Mouse (Mus musculus) heart, embryonic 14.5 days (tissue): Measurements from ENCODE around the gene Kmt2b. TPM values are rescaled to one million over a fixed set of nuclear protein-coding genes. Genes with fewer than 3 reads are reported as not detected.
A peak's percentile ranks its signal among the peaks of the same experiment; 100 is the strongest.

Experiments used
- ATAC-seq: fragments of 200-750 bp; cut with Nextera tagmentation; 2 replicates; pipeline ENCODE4 v1.8.0; 2017; ENCODE audit warnings: low read depth, moderate TSS enrichment; ENCODE audit not compliant: insufficient number of reproducible peaks, insufficient read depth, low FRiP score
- H3K27ac ChIP-seq, 2 experiments: fragments of 200-500 bp in 1 of 2; fragments of 300-500 bp in 1 of 2; sonication (generic) in 1 of 2; replicated peaks in 1 of 2; 2 replicates each; pipeline ENCODE4 v1.5.1; 2012 to 2014; ENCODE audit warnings: low read depth in 2 of 2, low read length in 2 of 2, control low read depth in 1 of 2, mild to moderate bottlenecking in 1 of 2, mixed read lengths in 1 of 2; ENCODE audit not compliant: control insufficient read depth in 1 of 2, insufficient read depth in 1 of 2
- H3K27me3 ChIP-seq: fragments of 300-500 bp; sonication (generic); 2 replicates; pipeline ENCODE4 v1.6.1; 2014; ENCODE audit warnings: mild to moderate bottlenecking, low read length, control low read depth; ENCODE audit not compliant: control insufficient read depth, insufficient read depth
- H3K36me3 ChIP-seq: fragments of 300-500 bp; sonication (generic); 2 replicates; pipeline ENCODE4 v1.6.1; 2014; ENCODE audit warnings: mild to moderate bottlenecking, control low read depth, low read length, mixed read lengths; ENCODE audit not compliant: control insufficient read depth, insufficient read depth
- H3K4me1 ChIP-seq, 2 experiments: fragments of 200-500 bp in 1 of 2; fragments of 300-500 bp in 1 of 2; sonication (generic) in 1 of 2; 2 replicates each; pipeline ENCODE4 v1.6.1; 2012 to 2014; ENCODE audit warnings: low read length in 2 of 2, control low read depth in 1 of 2, mixed read lengths in 1 of 2; ENCODE audit not compliant: control insufficient read depth in 2 of 2, insufficient read depth in 2 of 2
- H3K4me2 ChIP-seq: fragments of 300-500 bp; sonication (generic); 2 replicates; pipeline ENCODE4 v1.6.1; 2014; ENCODE audit warnings: mild to moderate bottlenecking, low read length
- H3K4me3 ChIP-seq, 2 experiments: fragments of 200-500 bp in 1 of 2; fragments of 300-500 bp in 1 of 2; sonication (generic) in 1 of 2; 2 replicates each; pipeline ENCODE4 v1.5.1; 2012 to 2014; ENCODE audit warnings: low read length in 2 of 2, mild to moderate bottlenecking in 2 of 2, control low read depth in 1 of 2, low read depth in 1 of 2, moderate library complexity in 1 of 2; ENCODE audit not compliant: control insufficient read depth in 1 of 2, insufficient read depth in 1 of 2
- H3K9ac ChIP-seq: fragments of 300-500 bp; sonication (generic); 2 replicates; pipeline ENCODE4 v1.6.1; 2014; ENCODE audit warnings: mild to moderate bottlenecking, low read length
- H3K9me3 ChIP-seq: fragments of 300-500 bp; sonication (generic); 2 replicates; pipeline ENCODE4 v1.6.1; 2016; ENCODE audit warnings: low read length, control low read depth; ENCODE audit not compliant: control insufficient read depth
- WGBS: fragments of 180-500 bp; shearing (Covaris S2); extraction: QIAGEN DNeasy Blood & Tissue Kit; methylation state at CpG from one replicate; pipeline ENCODE4 v1.1.7; 2014; 5-methylcytosine and 5-hydroxymethylcytosine counted together
- polyA plus RNA-seq: library from polyadenylated mRNA; unstranded; fragments of >200 nt; fragmentation: Nextera tagmentation; extraction: Ambion mirVana; gene quantifications from 2 replicates; pipeline ENCODE4 v1.2.1, GENCODE M21; 2014

Gene Kmt2b
- polyA plus RNA-seq, 1 experiment from 2014 or later = 9.7 TPM

DNA sequence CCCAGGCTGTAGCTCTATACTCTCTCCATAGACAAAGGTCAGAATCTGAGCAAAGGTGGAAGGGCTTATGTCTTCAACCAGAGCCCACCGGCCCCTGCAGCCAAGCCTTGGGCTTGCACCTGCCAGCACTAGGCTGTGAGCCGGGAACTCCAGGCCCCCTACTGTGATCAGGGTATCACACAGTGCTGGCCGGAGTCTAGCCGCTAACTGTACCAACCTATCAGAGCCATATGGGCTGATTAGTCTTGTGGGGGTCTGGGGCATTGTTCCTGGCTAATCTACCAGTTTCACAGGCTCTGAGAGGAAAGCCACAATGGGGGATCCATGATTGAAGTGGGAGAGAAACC, 3.1 kb upstream of the Kmt2b start:
- ATAC-seq = no peak
- H3K36me3 ChIP-seq = peaks cover 2% of the 10 kb centered on the region
- 52% methylated on average over 4 of the region's 4 CpGs for WGBS
- H3K4me3 ChIP-seq = no peak overlapping the region
- H3K9me3 ChIP-seq = no peaks in the 10 kb centered on the region
- peaks cover 3 to 15% of the 10 kb centered on the region in 2 experiments; a peak in 3 of 4 replicates for H3K4me1 ChIP-seq
- no peak overlapping the region for H3K27ac ChIP-seq
- peaks cover 5% of the 10 kb centered on the region for H3K27me3 ChIP-seq
- H3K9ac ChIP-seq = no peak overlapping the region
- H3K4me2 ChIP-seq = no peak overlapping the region

DNA sequence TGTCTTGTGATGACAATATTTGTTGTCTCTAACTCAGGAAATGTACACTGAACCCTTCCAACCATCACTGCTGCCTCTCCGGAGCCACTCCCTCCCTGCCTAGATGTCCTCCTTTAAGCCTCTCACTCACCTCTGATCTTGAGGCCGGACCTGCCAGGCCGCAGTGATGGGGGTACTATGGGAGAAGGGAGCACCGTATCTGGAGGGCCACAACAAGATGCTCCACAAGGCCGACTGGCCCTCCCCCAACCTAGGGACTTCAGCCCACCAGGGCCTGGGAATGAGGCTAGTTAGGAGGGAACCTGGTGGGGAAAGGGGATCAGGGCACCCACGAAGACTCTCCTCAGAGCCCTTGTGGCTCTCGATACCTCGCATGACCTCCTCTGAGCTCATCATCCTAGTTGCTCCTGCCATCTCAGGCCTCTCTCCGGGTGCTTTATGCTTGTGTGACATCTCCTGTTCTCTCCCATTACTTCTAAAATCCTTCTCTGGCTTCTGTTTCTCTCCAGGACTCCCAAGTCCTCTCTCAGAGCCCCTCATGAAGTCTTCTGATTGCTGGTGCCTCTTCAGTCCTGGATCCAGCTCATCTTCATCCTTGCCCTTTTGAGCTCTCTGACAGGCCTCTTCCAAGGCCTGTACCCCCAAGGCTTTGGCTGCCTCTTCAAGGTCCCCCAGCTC, 2.5 kb upstream of the Kmt2b start:
- H3K27ac ChIP-seq = no peak overlapping the region
- ATAC-seq = no peak
- H3K27me3 ChIP-seq = peaks cover 5% of the 10 kb centered on the region
- H3K4me2 ChIP-seq = no peak overlapping the region
- no peaks in the 10 kb centered on the region for H3K9me3 ChIP-seq
- H3K36me3 ChIP-seq = peaks cover 7% of the 10 kb centered on the region
- no peak overlapping the region for H3K9ac ChIP-seq
- no peak overlapping the region for H3K4me3 ChIP-seq
- H3K4me1 ChIP-seq = peaks cover 3 to 15% of the 10 kb centered on the region in 2 experiments; a peak in 3 of 4 replicates
- WGBS = 68% methylated on average over 9 of the region's 9 CpGs

DNA sequence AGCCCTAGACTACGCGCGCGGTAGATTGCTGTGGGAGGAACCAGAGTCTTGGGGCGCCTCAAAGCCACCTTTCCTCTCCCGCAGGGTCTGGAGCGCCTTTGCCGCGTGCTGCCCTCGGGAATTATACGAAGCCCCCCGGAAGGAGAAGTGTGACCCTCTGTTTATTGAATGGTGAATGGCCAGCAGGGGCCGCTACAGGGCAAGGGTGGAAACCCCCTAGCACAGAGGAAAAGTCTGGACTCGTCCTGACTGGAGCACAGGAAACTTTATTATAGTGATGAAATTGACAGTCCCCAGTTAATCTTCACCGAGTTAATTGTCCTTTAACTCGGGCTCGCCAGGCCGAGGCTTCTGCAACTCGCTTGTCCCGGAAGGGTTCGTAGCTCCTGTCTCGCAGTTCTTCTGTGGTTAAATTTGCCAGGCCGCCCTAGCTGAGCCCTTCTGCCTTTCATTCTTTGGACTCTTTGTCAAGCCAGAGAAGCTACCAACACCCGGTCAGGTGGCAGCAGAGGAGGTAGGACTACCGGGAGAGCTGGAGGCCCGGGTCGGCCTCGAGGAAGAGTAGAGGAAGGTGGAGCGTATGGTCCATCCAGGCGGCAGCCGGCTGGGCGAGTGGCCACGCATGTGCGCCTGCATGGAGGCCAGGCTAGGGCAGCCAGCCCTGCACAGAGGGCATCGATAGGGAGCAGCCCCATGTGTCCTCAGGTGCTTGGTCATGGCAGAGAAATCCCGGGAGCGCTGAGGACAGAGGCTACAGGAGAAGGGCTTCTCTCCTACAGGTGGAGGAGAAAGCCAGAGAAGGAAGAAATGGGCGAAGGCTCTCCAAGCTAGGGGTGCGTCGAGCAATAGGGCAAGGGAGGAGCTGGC, 1.1 kb upstream of the Kmt2b start:
- Histone ChIP-seq H3K36me3 (peaks cover 21% of the 10 kb centered on the region), H3K9me3 (no peaks in the 10 kb centered on the region), H3K9ac (peak overlapping the region; percentile 96), H3K27me3 (peaks cover 4% of the 10 kb centered on the region), H3K27ac (peak overlapping the region; percentile 88 to 90), H3K4me3 (peak overlapping the region; percentile 77 to 94), H3K4me2 (peak overlapping the region; percentile 82), H3K4me1 (peaks cover 3 to 15% of the 10 kb centered on the region in 2 experiments; a peak in 3 of 4 replicates)
- WGBS = 26% methylated on average over 38 of the region's 40 CpGs
- ATAC-seq = peak; percentile 55

DNA sequence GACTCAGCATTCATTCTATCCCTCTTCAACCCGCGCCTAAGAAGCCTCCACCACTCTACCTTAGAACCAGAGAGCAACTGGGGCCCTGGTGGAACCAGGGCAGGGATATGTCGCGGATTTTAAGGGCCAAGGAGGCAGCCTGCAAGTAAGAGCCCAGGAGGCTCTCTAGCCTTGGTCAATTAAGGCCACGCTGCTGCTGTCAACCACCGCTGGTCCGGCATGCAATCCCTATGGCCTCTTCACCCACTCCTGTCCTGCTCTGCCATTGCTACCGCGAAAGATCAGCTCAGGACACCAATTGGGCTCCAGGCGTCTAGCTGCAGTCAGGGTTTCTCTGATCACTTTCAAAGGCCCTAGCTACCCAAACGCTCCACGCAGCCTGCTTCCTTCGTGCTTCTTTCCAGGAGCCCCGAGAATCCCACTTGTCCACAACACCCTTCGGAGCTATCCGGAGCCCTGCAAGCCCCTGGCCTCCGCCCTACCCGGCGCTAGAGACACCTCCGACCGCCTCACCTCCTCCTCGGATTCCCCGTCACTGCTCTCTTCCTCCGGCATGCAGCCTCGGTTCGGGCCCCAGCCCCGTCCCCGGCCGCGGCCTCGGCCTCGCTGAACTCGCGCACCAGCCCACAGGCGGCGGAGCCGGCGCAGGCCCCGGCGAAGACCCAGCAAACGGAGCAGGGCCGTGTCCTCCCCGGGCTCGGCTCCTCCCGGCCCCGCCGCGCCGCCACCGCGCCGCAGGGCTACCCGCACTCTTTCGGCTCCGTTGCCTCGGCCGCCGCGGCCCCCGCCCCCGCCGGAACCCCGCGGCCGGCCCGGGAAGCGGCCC, 471 bp downstream of the Kmt2b start:
- Histone ChIP-seq H3K27me3 (no peaks in the 10 kb centered on the region), H3K4me3 (peak overlapping the region; percentile 73 to 94), H3K4me1 (peaks cover 3 to 15% of the 10 kb centered on the region in 2 experiments; a peak in 3 of 4 replicates), H3K9ac (peak overlapping the region; percentile 96), H3K27ac (peak overlapping the region; percentile 30 to 90), H3K4me2 (peak overlapping the region; percentile 97), H3K36me3 (peaks cover 38% of the 10 kb centered on the region), H3K9me3 (no peaks in the 10 kb centered on the region)
- under 1% methylated on average over 61 of the region's 67 CpGs for WGBS
- peak; percentile 14 for ATAC-seq

DNA sequence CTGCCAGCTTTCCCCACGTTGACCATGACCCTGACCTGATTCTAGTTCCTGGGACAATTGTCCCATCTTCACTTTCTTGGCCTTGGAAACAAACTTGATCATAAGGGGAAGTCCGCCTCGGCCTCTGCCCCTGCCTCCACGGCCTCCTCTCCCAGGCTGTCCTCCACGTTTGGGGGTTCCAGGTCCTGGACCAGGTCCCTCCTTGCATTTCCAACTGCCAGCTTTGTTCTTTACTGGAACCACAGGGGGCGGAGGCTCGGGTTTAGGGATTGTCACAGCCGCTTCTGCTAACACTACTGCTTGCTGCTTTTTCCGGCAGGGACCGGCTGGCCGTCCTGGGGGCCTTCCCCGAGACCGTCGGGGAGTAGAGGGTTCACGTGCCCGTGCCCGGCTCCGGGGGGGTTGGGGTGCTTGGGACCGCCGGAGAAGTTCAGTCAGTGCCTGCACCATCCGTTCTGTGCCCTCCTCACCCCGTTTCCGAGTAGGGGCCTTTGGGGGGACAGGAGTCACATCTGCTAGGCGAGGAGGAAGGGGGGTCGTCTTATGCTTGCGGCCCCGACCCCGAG, 2.0 kb downstream of the Kmt2b start:
- Histone ChIP-seq H3K9ac (no peak overlapping the region), H3K4me1 (peaks cover 3 to 15% of the 10 kb centered on the region in 2 experiments; a peak in 3 of 4 replicates), H3K27ac (no peak overlapping the region), H3K4me2 (peak overlapping the region; percentile 97), H3K4me3 (no peak overlapping the region), H3K27me3 (no peaks in the 10 kb centered on the region), H3K36me3 (peaks cover 53% of the 10 kb centered on the region), H3K9me3 (no peaks in the 10 kb centered on the region)
- WGBS = 91% methylated on average over 28 of the region's 28 CpGs
- ATAC-seq = no peak

DNA sequence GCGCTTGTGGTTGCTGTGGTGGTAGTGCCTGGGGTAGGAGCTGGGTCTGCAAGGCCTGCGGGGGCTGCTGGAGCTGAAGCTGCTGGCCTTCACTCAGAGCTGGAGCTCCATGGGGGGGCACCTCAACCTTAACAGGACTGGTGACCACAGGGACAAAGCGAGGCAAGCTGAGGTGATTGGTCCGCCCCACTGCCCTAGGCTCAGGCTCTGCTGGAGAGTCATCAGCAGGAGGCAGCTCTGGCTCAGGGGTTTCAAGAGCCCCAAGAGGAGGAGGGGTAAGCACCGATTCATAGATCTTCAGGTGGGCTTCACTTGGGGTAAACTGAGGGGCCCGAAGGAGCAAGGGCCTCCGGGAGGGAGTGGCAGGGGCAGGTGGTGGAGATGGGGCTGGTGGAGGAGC, 3.4 kb downstream of the Kmt2b start:
- H3K9ac ChIP-seq = no peak overlapping the region
- no peak overlapping the region for H3K4me3 ChIP-seq
- H3K4me2 ChIP-seq = no peak overlapping the region
- no peaks in the 10 kb centered on the region for H3K27me3 ChIP-seq
- no peak overlapping the region for H3K27ac ChIP-seq
- peaks cover 3 to 15% of the 10 kb centered on the region in 2 experiments; a peak in 3 of 4 replicates for H3K4me1 ChIP-seq
- WGBS = 98% methylated on average over 7 of the region's 7 CpGs
- H3K36me3 ChIP-seq = peaks cover 66% of the 10 kb centered on the region
- no peak for ATAC-seq
- no peaks in the 10 kb centered on the region for H3K9me3 ChIP-seq

DNA sequence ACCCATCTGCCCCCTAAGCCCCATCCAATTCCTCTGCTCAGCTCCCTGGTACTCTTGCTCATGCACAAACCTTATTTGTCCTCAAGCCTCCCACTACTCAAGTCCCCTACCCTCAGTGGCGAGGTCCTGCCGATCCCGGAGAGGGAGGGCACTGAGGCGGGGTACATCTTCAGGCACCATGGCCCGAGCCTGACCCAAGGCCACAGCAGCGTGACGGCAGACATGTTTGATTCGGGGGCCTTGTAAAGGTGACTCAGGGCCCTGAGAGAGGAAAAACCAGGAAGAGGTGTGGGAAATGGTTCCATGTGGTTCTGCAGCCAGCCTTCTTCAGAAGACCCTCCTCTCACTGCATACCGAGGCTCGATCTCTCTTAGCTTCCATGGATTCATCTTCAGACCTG, 4.2 kb downstream of the Kmt2b start:
- Histone ChIP-seq H3K36me3 (peaks cover 75% of the 10 kb centered on the region), H3K27ac (no peak overlapping the region), H3K4me2 (no peak overlapping the region), H3K27me3 (no peaks in the 10 kb centered on the region), H3K9me3 (no peaks in the 10 kb centered on the region), H3K4me3 (no peak overlapping the region), H3K4me1 (peaks cover 3 to 10% of the 10 kb centered on the region in 2 experiments; a peak in 3 of 4 replicates), H3K9ac (no peak overlapping the region)
- no peak for ATAC-seq
- 88% methylated on average over 10 of the region's 10 CpGs for WGBS
